Mouse (Mus musculus): ENCODE data around the gene Sez6l.

- no peak for TF ChIP-seq MAFK (IDR thresholded peaks at IDR 0.05; ENCODE audit: insufficient read depth, low read depth, low read length)
- no peak for TF ChIP-seq ZC3H11A (IDR thresholded peaks at IDR 0.05; ENCODE audit: borderline replicate concordance, low read depth, low read length)
Observed at GRCm38 (mm10) chr5:112468986-112469581, 107.9 kb downstream of the Sez6l start.

Measured in ES-E14 (cell line).